Mouse (Mus musculus) macrophage (primary cell): Measurements from ENCODE around the gene Tesc. TPM values are rescaled to one million over a fixed set of nuclear protein-coding genes. Genes with fewer than 3 reads are reported as not detected.

Experiments
- H3K27ac ChIP-seq: fragments of 350-480 bp; formaldehyde crosslinking; 2 replicates; pipeline ENCODE4 v1.9.0; 2021
- H3K36me3 ChIP-seq: fragments of 350-480 bp; formaldehyde crosslinking; 2 replicates; pipeline ENCODE4 v1.9.0; 2021; ENCODE audit errors: inconsistent target
- H3K4me3 ChIP-seq: fragments of 350-480 bp; formaldehyde crosslinking; 2 replicates; pipeline ENCODE4 v1.9.0; 2021; ENCODE audit errors: inconsistent target
- H3K79me2 ChIP-seq: fragments of 350-480 bp; formaldehyde crosslinking; 2 replicates; pipeline ENCODE4 v1.9.0; 2021; ENCODE audit errors: inconsistent target
- WGBS: methylation state at CpG from one replicate; pipeline ENCODE4 v1.1.7; 2026; ENCODE audit warnings: inconsistent platforms; ENCODE audit not compliant: missing documents; 5-methylcytosine and 5-hydroxymethylcytosine counted together
- polyA plus RNA-seq: library from polyadenylated mRNA; stranded (reverse); fragments of 250-400 nt; gene quantifications from 3 replicates; pipeline ENCODE4 v1.2.4, GENCODE M21; 2018; ENCODE audit warnings: inconsistent platforms

The Tesc gene
- polyA plus RNA-seq, 1 experiment from 2014 or later, result not detected

- H3K4me3 ChIP-seq, result no peak overlapping the region
- peaks cover 24% of the 10 kb centered on the region for H3K36me3 ChIP-seq
- H3K79me2 ChIP-seq, result no peaks in the 10 kb centered on the region
- no peak overlapping the region for H3K27ac ChIP-seq
- 95% methylated on average over 19 of the region's 19 CpGs for WGBS
Observed at GRCm38 (mm10) chr5:118065516-118066255, 38.1 kb downstream of the Tesc start.

GRCm38 (mm10) chr5:118066828-118067227 is 39.3 kb downstream of the Tesc start:
- Histone ChIP-seq H3K79me2 (no peaks in the 10 kb centered on the region), H3K27ac (no peak overlapping the region), H3K36me3 (peaks cover 24% of the 10 kb centered on the region), H3K4me3 (no peak overlapping the region)
- WGBS, result 68% methylated on average over 5 of the region's 5 CpGs

- Histone ChIP-seq H3K79me2 (no peaks in the 10 kb centered on the region), H3K27ac (no peak overlapping the region), H3K36me3 (peaks cover 30% of the 10 kb centered on the region), H3K4me3 (no peak overlapping the region)
- 91% methylated on average over 4 of the region's 4 CpGs for WGBS
Observed at GRCm38 (mm10) chr5:118067572-118067971, 40.0 kb downstream of the Tesc start.

- Histone ChIP-seq H3K36me3 (peaks cover 34% of the 10 kb centered on the region), H3K4me3 (no peak overlapping the region)
Observed at GRCm38 (mm10) chr5:118067984-118068494, 40.5 kb downstream of the Tesc start.

GRCm38 (mm10) chr5:118069315-118069714 is 41.8 kb downstream of the Tesc start:
- whole genome bisulfite sequencing, result 42% methylated on average over 9 of the region's 9 CpGs
- no peak overlapping the region for H3K4me3 ChIP-seq
- H3K36me3 ChIP-seq, result peaks cover 40% of the 10 kb centered on the region
- no peak overlapping the region for H3K27ac ChIP-seq
- no peaks in the 10 kb centered on the region for H3K79me2 ChIP-seq

More at GRCm38 (mm10) chr5:118067984-118068494, 40.5 kb downstream of the Tesc start:
- no peaks in the 10 kb centered on the region for H3K79me2 ChIP-seq
- WGBS, result 95% methylated on average over 9 of the region's 9 CpGs
- no peak overlapping the region for H3K27ac ChIP-seq

- WGBS, result 92% methylated on average over 5 of the region's 5 CpGs
- Histone ChIP-seq H3K4me3 (no peak overlapping the region), H3K27ac (no peak overlapping the region), H3K79me2 (no peaks in the 10 kb centered on the region), H3K36me3 (peaks cover 59% of the 10 kb centered on the region)
Observed at GRCm38 (mm10) chr5:118071766-118072165, 44.2 kb downstream of the Tesc start.

- no peak overlapping the region for H3K4me3 ChIP-seq
- H3K36me3 ChIP-seq, result peaks cover 64% of the 10 kb centered on the region
- no peaks in the 10 kb centered on the region for H3K79me2 ChIP-seq
- H3K27ac ChIP-seq, result no peak overlapping the region
- 96% methylated on average over 15 of the region's 15 CpGs for WGBS
Observed at GRCm38 (mm10) chr5:118073213-118073773, 45.8 kb downstream of the Tesc start.

- WGBS, result 95% methylated on average over 15 of the region's 15 CpGs
- no peak overlapping the region for H3K4me3 ChIP-seq
- H3K79me2 ChIP-seq, result no peaks in the 10 kb centered on the region
- peaks cover 54% of the 10 kb centered on the region for H3K36me3 ChIP-seq
- H3K27ac ChIP-seq, result no peak overlapping the region
Observed at GRCm38 (mm10) chr5:118076721-118077592, 49.4 kb downstream of the Tesc start.

- Histone ChIP-seq H3K27ac (no peak overlapping the region), H3K79me2 (no peaks in the 10 kb centered on the region), H3K4me3 (no peak overlapping the region), H3K36me3 (peaks cover 38% of the 10 kb centered on the region)
- 92% methylated on average over 6 of the region's 6 CpGs for WGBS
Observed at GRCm38 (mm10) chr5:118078550-118078949, 51.0 kb downstream of the Tesc start.

- peaks cover 38% of the 10 kb centered on the region for H3K36me3 ChIP-seq
- WGBS, result 95% methylated on average over 6 of the region's 6 CpGs
- H3K4me3 ChIP-seq, result no peak overlapping the region
- H3K79me2 ChIP-seq, result no peaks in the 10 kb centered on the region
- no peak overlapping the region for H3K27ac ChIP-seq
Observed at GRCm38 (mm10) chr5:118079354-118079753, 51.8 kb downstream of the Tesc start.

GRCm38 (mm10) chr5:118079839-118080250 is 52.3 kb downstream of the Tesc start:
- Histone ChIP-seq H3K27ac (no peak overlapping the region), H3K36me3 (peaks cover 33% of the 10 kb centered on the region), H3K79me2 (no peaks in the 10 kb centered on the region), H3K4me3 (no peak overlapping the region)
- 97% methylated on average over 11 of the region's 11 CpGs for WGBS

GRCm38 (mm10) chr5:118081374-118081949 is 53.9 kb downstream of the Tesc start:
- Histone ChIP-seq H3K79me2 (no peaks in the 10 kb centered on the region), H3K27ac (no peak overlapping the region), H3K4me3 (no peak overlapping the region), H3K36me3 (peaks cover 18% of the 10 kb centered on the region)
- WGBS, result 82% methylated on average over 9 of the region's 9 CpGs

GRCm38 (mm10) chr5:118081996-118082395 is 54.5 kb downstream of the Tesc start:
- 16% methylated on average over 6 of the region's 6 CpGs for WGBS
- Histone ChIP-seq H3K79me2 (no peaks in the 10 kb centered on the region), H3K27ac (no peak overlapping the region), H3K4me3 (no peak overlapping the region), H3K36me3 (peaks cover 13% of the 10 kb centered on the region)

- no peak overlapping the region for H3K4me3 ChIP-seq
- no peaks in the 10 kb centered on the region for H3K79me2 ChIP-seq
- H3K36me3 ChIP-seq, result peaks cover 1% of the 10 kb centered on the region; the same call in 1 of the 2 replicates
- no peak overlapping the region for H3K27ac ChIP-seq
- 86% methylated on average over 9 of the region's 12 CpGs for WGBS
Observed at GRCm38 (mm10) chr5:118083060-118083638, 55.6 kb downstream of the Tesc start.
